Mouse (Mus musculus) pancreas, adult 10 weeks (tissue): ENCODE measurements around the gene Cyb5r1. TPM values are rescaled to one million over a fixed set of nuclear protein-coding genes. Genes with fewer than 3 reads are reported as not detected.

ENCODE experiments used
- polyA plus RNA-seq: library from polyadenylated mRNA; stranded (reverse); fragments of 350-450 nt; fragmentation: Illumina TruSeq; extraction: RNeasy Lipid Tissue Mini Kit (QIAGEN cat#74804); gene quantifications from one replicate; pipeline ENCODE4 v1.2.3, GENCODE M21; 2015; ENCODE audit warnings: low read depth, low replicate concordance; ENCODE audit not compliant: insufficient read depth

The Cyb5r1 gene
- polyA plus RNA-seq = 17.1 TPM

DNA sequence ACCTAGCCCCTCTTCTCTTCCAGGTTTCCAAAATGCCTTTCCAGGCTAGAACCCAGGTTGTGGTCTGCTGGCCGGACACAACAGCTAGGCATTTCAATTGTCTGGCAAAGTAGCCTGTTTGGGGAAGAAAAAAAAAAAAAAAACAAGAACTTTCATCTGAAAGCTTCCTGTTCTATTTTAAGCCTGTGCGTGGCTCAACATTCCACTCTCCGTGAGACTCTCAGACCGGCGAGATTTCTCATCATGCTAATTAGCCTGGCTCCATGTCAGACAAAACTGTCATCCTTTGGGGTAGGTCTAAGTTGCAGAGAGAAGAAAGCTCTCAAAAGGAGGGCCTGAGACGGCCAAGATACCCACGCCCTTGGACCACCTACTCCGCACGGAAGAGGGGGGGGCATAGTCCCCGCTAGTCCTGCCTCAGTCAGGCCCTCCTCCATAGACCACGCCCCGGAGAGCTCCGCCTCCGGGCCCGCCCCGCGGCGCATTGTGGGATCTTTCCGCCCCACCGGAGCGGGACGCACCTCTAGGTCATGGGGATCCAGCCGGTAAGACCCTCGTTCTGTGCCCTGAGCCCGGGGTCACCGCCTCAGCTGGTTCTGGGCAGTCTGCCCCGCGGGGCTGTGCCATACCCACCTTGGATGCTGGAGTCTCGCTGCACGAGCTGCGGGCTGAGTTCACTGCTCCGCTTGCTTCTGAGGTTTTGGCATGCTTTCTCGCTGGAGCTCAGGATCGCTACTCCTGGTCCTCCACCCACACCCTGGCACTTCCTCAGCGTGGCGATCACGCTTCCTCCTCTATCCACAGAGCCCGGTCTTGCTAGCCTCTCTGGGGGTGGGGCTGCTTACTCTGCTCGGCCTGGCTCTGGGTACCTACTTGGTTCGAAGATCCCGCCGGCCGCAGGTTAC lies at the start of gene Cyb5r1:
TSS of gene Cyb5r1 (plus strand) at position 51 of the 905 bp plus-strand sequence.

DNA sequence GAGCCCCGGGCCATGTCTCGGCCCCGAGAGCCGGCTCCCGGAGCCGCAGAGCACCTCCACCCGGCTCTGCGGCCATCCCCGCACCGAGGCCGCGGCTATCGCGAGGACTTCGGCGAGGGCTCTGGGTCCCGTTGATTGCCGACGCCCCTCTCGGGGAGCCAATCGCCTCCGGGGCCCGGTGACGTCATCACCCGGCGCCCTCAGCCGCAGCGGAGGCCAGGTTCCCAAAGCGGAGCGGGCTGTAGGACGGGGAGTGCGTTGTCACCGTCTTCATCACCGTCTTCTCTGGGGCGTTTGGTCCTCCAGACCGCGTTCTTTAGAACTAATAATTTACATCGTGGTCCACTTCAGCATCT lies 43.5 kb upstream of the Cyb5r1 start, which contains the start of gene Tmem183a:
TSS of gene Tmem183a (minus strand) at position 123 of the 356 bp plus-strand sequence.

GRCm38 (mm10) chr1:134385666-134386065 lies 19.7 kb upstream of the Cyb5r1 start, which contains the start of gene 4933406M09Rik:
Gene 4933406M09Rik (plus strand): TSS chr1:134385940.

GRCm38 (mm10) chr1:134415168-134415831 lies 9.9 kb downstream of the Cyb5r1 start, which contains the start of gene Adipor1:
Gene Adipor1 (plus strand): TSS chr1:134415378.

DNA sequence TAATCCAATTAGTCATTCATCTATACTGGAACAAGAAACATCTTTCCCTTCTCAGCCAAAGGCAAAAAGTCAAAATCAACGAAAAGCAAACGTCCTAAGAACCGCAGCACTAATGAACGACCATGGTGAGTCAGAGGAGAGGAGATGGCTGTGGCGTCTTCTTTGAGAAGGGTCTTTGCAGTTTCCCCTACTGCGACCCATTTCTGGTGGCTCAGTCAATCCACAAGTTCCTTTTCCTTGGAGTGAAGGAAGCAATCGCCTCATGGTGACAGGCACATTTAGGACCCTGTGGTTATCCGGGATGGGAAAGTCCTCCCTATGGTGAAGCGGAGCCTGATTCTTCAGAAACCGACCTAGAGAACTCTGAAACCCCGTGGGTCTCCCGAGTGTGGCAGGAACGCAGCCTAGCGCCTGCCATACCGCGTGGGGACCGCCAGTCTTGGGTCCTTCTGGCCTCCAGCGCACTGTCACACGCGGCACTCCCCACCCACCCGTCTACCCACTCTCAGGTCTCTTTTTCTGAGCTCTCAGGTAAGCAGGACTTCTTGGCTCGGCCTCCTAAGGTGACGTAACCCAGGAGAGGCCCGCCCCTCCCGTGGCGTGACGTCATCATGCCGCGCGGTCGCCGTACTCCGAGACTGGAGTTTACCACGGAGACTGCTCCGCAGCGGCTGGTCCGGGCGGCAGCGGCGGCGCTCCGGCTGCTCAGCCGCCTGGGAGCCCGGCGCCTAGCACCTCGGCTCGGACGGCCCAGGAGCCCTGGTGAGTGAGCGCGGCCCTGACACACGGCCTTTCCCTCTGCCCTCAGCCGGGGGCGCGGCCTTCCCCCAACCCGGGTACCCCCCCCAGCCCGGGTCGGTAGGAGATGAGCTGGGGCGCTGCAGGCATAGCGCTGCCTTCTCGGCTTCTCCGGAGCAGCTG lies 49.8 kb downstream of the Cyb5r1 start, which contains the start of gene Klhl12:
TSS of gene Klhl12 (plus strand) at position 628 of the 921 bp plus-strand sequence.

Other genes starting within 250 kb of the Cyb5r1 start
- 0.83 TPM for gene Chil1, start 223.4 kb upstream of the Cyb5r1 start, polyA plus RNA-seq
- gene Mybph, start 212.1 kb upstream of the Cyb5r1 start, polyA plus RNA-seq = not detected
- gene Adora1, start 170.1 kb upstream of the Cyb5r1 start, polyA plus RNA-seq = 2.9 TPM
- gene Myog, start 115.6 kb upstream of the Cyb5r1 start, polyA plus RNA-seq = not detected
- 1.8 TPM for gene Ppfia4, start 72.6 kb upstream of the Cyb5r1 start, polyA plus RNA-seq
- gene Tmem183a, start 43.6 kb upstream of the Cyb5r1 start, polyA plus RNA-seq = 11.1 TPM
- not detected for gene 4933406M09Rik, start 19.6 kb upstream of the Cyb5r1 start, polyA plus RNA-seq
- gene Adipor1, start 9.8 kb downstream of the Cyb5r1 start, polyA plus RNA-seq = 20.4 TPM
- gene Klhl12, start 50.0 kb downstream of the Cyb5r1 start, polyA plus RNA-seq = 4.6 TPM
- 4.9 TPM for gene Rabif, start 89.1 kb downstream of the Cyb5r1 start, polyA plus RNA-seq
- gene Mgat4e, start 144.1 kb downstream of the Cyb5r1 start, polyA plus RNA-seq = not detected
- 2.8 TPM for gene Kdm5b, start 154.6 kb downstream of the Cyb5r1 start, polyA plus RNA-seq
- 0.18 TPM for gene Syt2, start 241.1 kb downstream of the Cyb5r1 start, polyA plus RNA-seq